Mouse (Mus musculus) left cerebral cortex, postnatal 14 days (tissue): ENCODE measurements around the gene Msx2. TPM values are rescaled to one million over a fixed set of nuclear protein-coding genes. Genes with fewer than 3 reads are reported as not detected.

Source experiments
- DNase-seq, 2 experiments: peaks; one replicate each; pipeline ENCODE4 v3.0.0; 2021 to 2022; ENCODE audit warnings: low spot score in 2 of 2, mixed read lengths in 1 of 2
- intact Hi-C: fragments of 180-260 bp; cut with DNase I; formaldehyde crosslinking; loops from one replicate; pipeline ENCODE4 v1.15.1; 2025
- total RNA-seq, 2 experiments: library from RNA; stranded (reverse); gene quantifications; 2 replicates each; pipeline ENCODE4 v1.2.3; 2021

Msx2 gene
- total RNA-seq, 2 experiments from 2014 or later = 0.29 to 0.49 TPM

- intact Hi-C loops = loop anchor here (10.0 kb wide), 1 partner anchor 598 kb away; no protein-coding TSS in a partner anchor
Observed at GRCm38 (mm10) chr13:53466189-53466866, 6.5 kb downstream of the Msx2 start.

GRCm38 (mm10) chr13:53465191-53465820 is 7.6 kb downstream of the Msx2 start:
- DNase-seq = no peak
- intact Hi-C loops = loop anchor here (10.0 kb wide), 1 partner anchor 599 kb away; no protein-coding TSS in a partner anchor

More at GRCm38 (mm10) chr13:53466189-53466866, 6.5 kb downstream of the Msx2 start:
- DNase-seq = no peak

GRCm38 (mm10) chr13:53464441-53465001 is 8.4 kb downstream of the Msx2 start:
- DNase-seq = no peak
- intact Hi-C loops = loop anchor here (10.0 kb wide), 1 partner anchor 600 kb away; no protein-coding TSS in a partner anchor

GRCm38 (mm10) chr13:53463946-53464345 is 8.9 kb downstream of the Msx2 start:
- intact Hi-C loops = loop anchor here (2.0 to 10.0 kb wide), 2 partner anchors 225 to 601 kb away; no protein-coding TSS in a partner anchor
- no peak for DNase-seq

GRCm38 (mm10) chr13:53463037-53463436 is 9.8 kb downstream of the Msx2 start:
- intact Hi-C loops = loop anchor here (2.0 to 10.0 kb wide), 2 partner anchors 226 to 602 kb away; no protein-coding TSS in a partner anchor
- no peak for DNase-seq

- DNase-seq = no peak
- intact Hi-C loops = loop anchor here (2.0 to 10.0 kb wide), 2 partner anchors 226 to 602 kb away; no protein-coding TSS in a partner anchor
Observed at GRCm38 (mm10) chr13:53462649-53462970, 10.3 kb downstream of the Msx2 start.

GRCm38 (mm10) chr13:53461855-53462648 is 10.8 kb downstream of the Msx2 start:
- DNase-seq = no peak
- intact Hi-C loops = loop anchor here (2.0 to 10.0 kb wide), 2 partner anchors 227 to 603 kb away; no protein-coding TSS in a partner anchor

GRCm38 (mm10) chr13:53461346-53461745 is 11.5 kb downstream of the Msx2 start:
- intact Hi-C loops = loop anchor here (10.0 kb wide), 1 partner anchor 603 kb away; no protein-coding TSS in a partner anchor
- DNase-seq = no peak

- intact Hi-C loops = no loop called here
- DNase-seq = no peak
Observed at GRCm38 (mm10) chr13:53458766-53459165, 14.1 kb downstream of the Msx2 start.

- no peak for DNase-seq
- intact Hi-C loops = no loop called here
Observed at GRCm38 (mm10) chr13:53454794-53455672, 17.8 kb downstream of the Msx2 start.

GRCm38 (mm10) chr13:53453927-53454326 is 18.9 kb downstream of the Msx2 start:
- DNase-seq = no peak
- intact Hi-C loops = no loop called here

GRCm38 (mm10) chr13:53447609-53448008 is 25.3 kb downstream of the Msx2 start:
- intact Hi-C loops = no loop called here
- DNase-seq = no peak

GRCm38 (mm10) chr13:53443602-53444001 is 29.3 kb downstream of the Msx2 start:
- intact Hi-C loops = loop anchor here (5.0 kb wide), 1 partner anchor 319 kb away; no protein-coding TSS in a partner anchor
- DNase-seq = peak; percentile 70 to 77

GRCm38 (mm10) chr13:53442168-53442980 is 30.5 kb downstream of the Msx2 start:
- peak; percentile 37 to 65 for DNase-seq
- intact Hi-C loops = loop anchor here (1.0 to 5.0 kb wide), 2 partner anchors 246 to 320 kb away; no protein-coding TSS in a partner anchor

GRCm38 (mm10) chr13:53441307-53442028 is 31.4 kb downstream of the Msx2 start:
- DNase-seq = no peak
- intact Hi-C loops = loop anchor here (1.0 to 5.0 kb wide), 2 partner anchors 247 to 321 kb away; no protein-coding TSS in a partner anchor

- intact Hi-C loops = loop anchor here (5.0 kb wide), 1 partner anchor 322 kb away; no protein-coding TSS in a partner anchor
- no peak for DNase-seq
Observed at GRCm38 (mm10) chr13:53439957-53440356, 32.9 kb downstream of the Msx2 start.

- intact Hi-C loops = no loop called here
- DNase-seq = peak; percentile 86 to 93
Observed at GRCm38 (mm10) chr13:53426507-53426906, 46.4 kb downstream of the Msx2 start.
